Mouse (Mus musculus): ENCODE measurements around the gene Gpm6a. TPM values are rescaled to one million over a fixed set of nuclear protein-coding genes. Genes with fewer than 3 reads are reported as not detected.

Gpm6a gene
- polyA plus RNA-seq (2014; fragmentation: Illumina TruSeq; extraction: RNeasy Lipid Tissue Mini Kit (QIAGEN cat#74804); ENCODE audit: low read depth, low replicate concordance), result 12.9 TPM

GRCm38 (mm10) chr8:54954741-54955455 lies at the start of gene Gpm6a:
Gene Gpm6a, plus strand, starts transcription at chr8:54954843.

Other genes with a start within 250 kb of the Gpm6a start
- 0.57 TPM for gene Wdr17, start 67.7 kb upstream of the Gpm6a start, polyA plus RNA-seq (2014; fragmentation: Illumina TruSeq; extraction: RNeasy Lipid Tissue Mini Kit (QIAGEN cat#74804); ENCODE audit: low read depth, low replicate concordance)

All from sigmoid colon, adult 10 weeks (tissue).